Mouse (Mus musculus): Measurements from ENCODE around the gene Copg2.

The Copg2 gene

GRCm38 (mm10) chr6:30734988-30735727 lies 161.4 kb downstream of the Copg2 start:
- no peak for DNase-seq (ENCODE audit: low read depth)

GRCm38 (mm10) chr6:30734465-30734864 lies 162.1 kb downstream of the Copg2 start:
- DNase-seq (ENCODE audit: low read depth), result no peak

GRCm38 (mm10) chr6:30732571-30733130 lies 163.9 kb downstream of the Copg2 start:
- DNase-seq (ENCODE audit: low read depth), result no peak

GRCm38 (mm10) chr6:30730301-30730971 lies 166.2 kb downstream of the Copg2 start:
- no peak for DNase-seq (ENCODE audit: low read depth)

- no peak for DNase-seq (ENCODE audit: low read depth)
Measured at GRCm38 (mm10) chr6:30723331-30723730, 173.3 kb downstream of the Copg2 start, which contains the start of gene Mest. TSS of gene Mest (plus strand) at chr6:30723547.

GRCm38 (mm10) chr6:30722385-30723164 lies 174.0 kb downstream of the Copg2 start:
- no peak for DNase-seq (ENCODE audit: low read depth)

- no peak for DNase-seq (ENCODE audit: low read depth)
Measured at GRCm38 (mm10) chr6:30716796-30717195, 179.8 kb downstream of the Copg2 start.

- DNase-seq (ENCODE audit: low read depth), result no peak
Measured at GRCm38 (mm10) chr6:30714891-30715471, 181.6 kb downstream of the Copg2 start.

GRCm38 (mm10) chr6:30713896-30714295 lies 182.7 kb downstream of the Copg2 start:
- DNase-seq (ENCODE audit: low read depth), result no peak

- no peak for DNase-seq (ENCODE audit: low read depth)
Measured at GRCm38 (mm10) chr6:30713455-30713854, 183.1 kb downstream of the Copg2 start.

GRCm38 (mm10) chr6:30712484-30712883 lies 184.1 kb downstream of the Copg2 start:
- DNase-seq (ENCODE audit: low read depth), result no peak

- DNase-seq (ENCODE audit: low read depth), result no peak
Measured at GRCm38 (mm10) chr6:30711365-30711763, 185.2 kb downstream of the Copg2 start.

GRCm38 (mm10) chr6:30710371-30711364 lies 185.9 kb downstream of the Copg2 start:
- no peak for DNase-seq (ENCODE audit: low read depth)

GRCm38 (mm10) chr6:30709115-30709514 lies 187.5 kb downstream of the Copg2 start:
- no peak for DNase-seq (ENCODE audit: low read depth)

GRCm38 (mm10) chr6:30703977-30704602 lies 192.5 kb downstream of the Copg2 start:
- no peak for DNase-seq (ENCODE audit: low read depth)

- no peak for DNase-seq (ENCODE audit: low read depth)
Measured at GRCm38 (mm10) chr6:30703476-30703875, 193.1 kb downstream of the Copg2 start.

GRCm38 (mm10) chr6:30702881-30703280 lies 193.7 kb downstream of the Copg2 start:
- DNase-seq (ENCODE audit: low read depth), result no peak

GRCm38 (mm10) chr6:30700182-30700581 lies 196.4 kb downstream of the Copg2 start:
- no peak for DNase-seq (ENCODE audit: low read depth)

- DNase-seq (ENCODE audit: low read depth), result no peak
Measured at GRCm38 (mm10) chr6:30698036-30698435, 198.6 kb downstream of the Copg2 start.

Data from c-Kit-positive CD71-positive TER-119-negative erythroid progenitor cells, embryonic 14.5 days (primary cell).